Mouse (Mus musculus) left cerebral cortex, postnatal 10 days (tissue): ENCODE measurements around the gene Jade2. TPM values are rescaled to one million over a fixed set of nuclear protein-coding genes. Genes with fewer than 3 reads are reported as not detected.

Experiments used
- DNase-seq, 2 experiments: peaks; one replicate each; pipeline ENCODE4 v3.0.0; 2021 to 2022; ENCODE audit warnings: low spot score in 2 of 2, mixed read lengths in 1 of 2; ENCODE audit errors: extremely low spot score in 1 of 2
- intact Hi-C: fragments of 180-260 bp; cut with DNase I; formaldehyde crosslinking; loops from one replicate; pipeline ENCODE4 v1.15.1; 2025
- total RNA-seq, 2 experiments: library from RNA; stranded (reverse); gene quantifications; 2 replicates each; pipeline ENCODE4 v1.2.3; 2021

The Jade2 gene
- total RNA-seq, 2 experiments from 2014 or later = 6.7 to 8.2 TPM

GRCm38 (mm10) chr11:51763955-51764354, 93.5 kb downstream of the Jade2 start:
- intact Hi-C loops = no loop called here
- no peak for DNase-seq

Other genes with a start within 250 kb of the Jade2 start
- gene Nhp2, start 237.9 kb downstream of the Jade2 start, total RNA-seq = 10 to 100 TPM; 51.1 to 51.4 TPM
- gene Rmnd5b, start 221.8 kb downstream of the Jade2 start, total RNA-seq = 10 to 100 TPM; 46.6 to 49.8 TPM
- 10 to 100 TPM; 12.8 to 14.0 TPM for gene N4bp3, start 206.8 kb downstream of the Jade2 start, total RNA-seq
- gene D930048N14Rik, start 206.7 kb downstream of the Jade2 start, total RNA-seq = under 1 TPM; 0.86 to 0.97 TPM
- 10 to 100 TPM; 29.1 to 29.9 TPM for gene 0610009B22Rik, start 168.8 kb downstream of the Jade2 start, total RNA-seq
- gene Sec24a, start 94.0 kb downstream of the Jade2 start, total RNA-seq = 10 to 100 TPM; 24.4 to 25.8 TPM
- gene Sar1b, start 94.0 kb downstream of the Jade2 start, total RNA-seq = 10 to 100 TPM; 79.6 to 80.6 TPM
- 10 to 100 TPM; 40.9 to 41.6 TPM for gene Cdkn2aipnl, start 110.0 kb upstream of the Jade2 start, total RNA-seq
- gene Ube2b, start 143.1 kb upstream of the Jade2 start, total RNA-seq = 100 to 1,000 TPM; 158 to 169 TPM
- gene Cdkl3, start 146.6 kb upstream of the Jade2 start, total RNA-seq = 10 to 100 TPM; 20.4 to 20.7 TPM
- gene Ppp2ca, start 241.0 kb upstream of the Jade2 start, total RNA-seq = 100 to 1,000 TPM; 145 to 149 TPM